Mouse (Mus musculus): ENCODE measurements around the gene Sdf2l1. TPM values are rescaled to one million over a fixed set of nuclear protein-coding genes. Genes with fewer than 3 reads are reported as not detected.
"Not testable (repeated sequence)": the region's sequence is repeated elsewhere in the genome, so short reads cannot be mapped to it uniquely, and the experiment has no call there.

Gene Sdf2l1
- total RNA-seq (2021), result 10 to 100 TPM; 21.6 to 26.4 TPM
- long read RNA-seq, experiment 1, transcript Sdf2l1-201 (3 exons, 1,108 nt), result major isoform, 7 of 7 reads
- long read RNA-seq, experiment 1, partial matches to known transcripts, result 0 of 7 reads
- long read RNA-seq, experiment 1, other reads (novel, unspliced or antisense), result 0 of 7 reads
- long read RNA-seq, experiment 2, transcript Sdf2l1-201 (3 exons, 1,108 nt), result major isoform, 17 of 17 reads
- long read RNA-seq, experiment 2, partial matches to known transcripts, result 0 of 17 reads
- long read RNA-seq, experiment 2, other reads (novel, unspliced or antisense), result 0 of 17 reads

- Histone ChIP-seq H3K27ac (peak within 1 kb of the TSS; percentile 87), H3K4me3 (peak within 1 kb of the TSS; percentile 97)
- peak; percentile 65 for TF ChIP-seq CTCF (conservative IDR thresholded peaks at IDR 0.05)
- DNase-seq (ENCODE audit: low spot score in 2 of 2), result peak; percentile 97 to 98
Measured at GRCm38 (mm10) chr16:17132089-17132905, at the start of gene Sdf2l1. Sdf2l1 (minus strand) TSS chr16:17132383.

- Histone ChIP-seq H3K27ac (peak overlapping the region; percentile 52; the same call in 1 of the 2 replicates), H3K4me3 (no peak overlapping the region)
- DNase-seq (ENCODE audit: low spot score in 2 of 2), result no peak
- TF ChIP-seq CTCF (conservative IDR thresholded peaks at IDR 0.05), result no peak
Measured at GRCm38 (mm10) chr16:17181382-17181781, 49.2 kb upstream of the Sdf2l1 start.

GRCm38 (mm10) chr16:17179706-17180105 is 47.5 kb upstream of the Sdf2l1 start:
- H3K27ac ChIP-seq, result no peak overlapping the region
- no peak for DNase-seq (ENCODE audit: low spot score in 2 of 2)
- TF ChIP-seq CTCF (conservative IDR thresholded peaks at IDR 0.05), result no peak
- no peak overlapping the region for H3K4me3 ChIP-seq

GRCm38 (mm10) chr16:17177623-17178170 is 45.5 kb upstream of the Sdf2l1 start:
- Histone ChIP-seq H3K27ac (no peak overlapping the region), H3K4me3 (no peak overlapping the region)
- no peak for TF ChIP-seq CTCF (conservative IDR thresholded peaks at IDR 0.05)
- DNase-seq (ENCODE audit: low spot score in 2 of 2), result no peak

- no peak for DNase-seq (ENCODE audit: low spot score in 2 of 2)
- no peak for TF ChIP-seq CTCF (conservative IDR thresholded peaks at IDR 0.05)
Measured at GRCm38 (mm10) chr16:17175765-17176164, 43.6 kb upstream of the Sdf2l1 start.

GRCm38 (mm10) chr16:17168049-17168448 is 35.9 kb upstream of the Sdf2l1 start:
- TF ChIP-seq CTCF (conservative IDR thresholded peaks at IDR 0.05), result no peak
- DNase-seq (ENCODE audit: low spot score in 2 of 2), result no peak
- Histone ChIP-seq H3K4me3 (no peak overlapping the region), H3K27ac (no peak overlapping the region)

More at GRCm38 (mm10) chr16:17175765-17176164, 43.6 kb upstream of the Sdf2l1 start:
- H3K27ac ChIP-seq, result no peak overlapping the region
- no peak overlapping the region for H3K4me3 ChIP-seq

GRCm38 (mm10) chr16:17167179-17167578 is 35.0 kb upstream of the Sdf2l1 start:
- Histone ChIP-seq H3K27ac (no peak overlapping the region), H3K4me3 (no peak overlapping the region)
- no peak for TF ChIP-seq CTCF (conservative IDR thresholded peaks at IDR 0.05)
- DNase-seq (ENCODE audit: low spot score in 2 of 2), result no peak

- not testable (repeated sequence) for H3K4me3 ChIP-seq; DNase-seq (ENCODE audit: low spot score in 2 of 2); H3K27ac ChIP-seq
Measured at GRCm38 (mm10) chr16:17165478-17165877, 33.3 kb upstream of the Sdf2l1 start.

GRCm38 (mm10) chr16:17154346-17154745 is 22.2 kb upstream of the Sdf2l1 start:
- Histone ChIP-seq H3K27ac (no peak overlapping the region), H3K4me3 (no peak overlapping the region)
- no peak for TF ChIP-seq CTCF (conservative IDR thresholded peaks at IDR 0.05)
- DNase-seq (ENCODE audit: low spot score in 2 of 2), result no peak

- TF ChIP-seq CTCF (conservative IDR thresholded peaks at IDR 0.05), result no peak
- no peak for DNase-seq (ENCODE audit: low spot score in 2 of 2)
- Histone ChIP-seq H3K27ac (no peak overlapping the region), H3K4me3 (no peak overlapping the region)
Measured at GRCm38 (mm10) chr16:17151874-17152273, 19.7 kb upstream of the Sdf2l1 start.

- TF ChIP-seq CTCF (conservative IDR thresholded peaks at IDR 0.05), result no peak
- Histone ChIP-seq H3K27ac (no peak overlapping the region), H3K4me3 (no peak overlapping the region)
- no peak for DNase-seq (ENCODE audit: low spot score in 2 of 2)
Measured at GRCm38 (mm10) chr16:17150520-17151258, 18.5 kb upstream of the Sdf2l1 start.

- peak overlapping the region; percentile 71 for H3K4me3 ChIP-seq
- H3K27ac ChIP-seq, result no peak overlapping the region
- TF ChIP-seq CTCF (conservative IDR thresholded peaks at IDR 0.05), result peak; percentile 44
- no peak for DNase-seq (ENCODE audit: low spot score in 2 of 2)
Measured at GRCm38 (mm10) chr16:17148084-17148483, 15.9 kb upstream of the Sdf2l1 start.
